19 mouse cellular contexts compared by ENCODE assay signal in the genomic region with DNA sequence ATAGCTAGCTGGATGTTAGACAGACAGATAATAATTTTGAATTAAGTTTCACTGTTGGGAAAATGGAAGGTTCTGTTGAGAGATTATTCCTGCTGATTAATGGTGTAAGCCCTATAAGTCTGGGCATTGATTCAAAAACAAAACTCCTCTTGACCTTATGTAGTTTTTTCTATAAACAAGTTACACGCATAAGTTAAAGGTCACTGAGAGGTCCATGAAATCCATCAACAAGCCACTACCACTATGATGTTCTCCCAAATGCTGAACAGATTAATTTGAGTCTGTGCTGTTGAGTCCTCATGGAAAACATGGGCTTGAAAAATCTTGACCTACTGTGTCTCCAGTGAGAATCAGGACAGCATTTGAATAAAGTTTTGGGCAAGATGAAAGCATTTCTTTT.
"Had no signal": no experiment of that assay in that cellular context is flagged by ENCODE, and none has a peak within 500 bp of the region (broad histone marks: within the 10 kb centered on the region; RNA-seq: fewer than 3 reads in every experiment).

No protein-coding gene starts in this region.

- H3K36me3 ChIP-seq: liver, embryonic 12.5 days; midbrain, embryonic 10.5 days; midbrain, embryonic 12.5 days; neural tube, embryonic 13.5 days; neural tube, embryonic 15.5 days had no signal

- H3K4me3 ChIP-seq: liver, embryonic 12.5 days; midbrain, embryonic 10.5 days; midbrain, embryonic 12.5 days; myocyte; neural tube, embryonic 13.5 days; neural tube, embryonic 15.5 days had no signal

- ATAC-seq: liver, embryonic 12.5 days; midbrain, embryonic 16.5 days had no signal

- DNase-seq: lung, adult 18-20 months; lung, postnatal 14 days; midbrain, embryonic 14.5 days; retina, postnatal 1 day; right cerebral cortex, adult 18-20 months; right cerebral cortex, postnatal 25 days; right cerebral cortex, postnatal 4 days; spleen, adult 18-20 months; thymus, adult 18-20 months; thymus, postnatal 14 days; thymus, postnatal 36 days had no signal

- H3K9me3 ChIP-seq: liver, embryonic 12.5 days; midbrain, embryonic 10.5 days; midbrain, embryonic 12.5 days; neural tube, embryonic 13.5 days; neural tube, embryonic 15.5 days had no signal

- H3K4me2 ChIP-seq: liver, embryonic 12.5 days; midbrain, embryonic 12.5 days; neural tube, embryonic 13.5 days; neural tube, embryonic 15.5 days had no signal

- H3K4me1 ChIP-seq: liver, embryonic 12.5 days; midbrain, embryonic 10.5 days; midbrain, embryonic 12.5 days had no signal

- H3K9ac ChIP-seq: liver, embryonic 12.5 days; liver, embryonic 14.5 days; midbrain, embryonic 12.5 days; neural tube, embryonic 13.5 days; neural tube, embryonic 15.5 days had no signal

- H3K27me3 ChIP-seq: liver, embryonic 12.5 days; midbrain, embryonic 12.5 days; neural tube, embryonic 13.5 days; neural tube, embryonic 15.5 days had no signal

- H3K27ac ChIP-seq: liver, embryonic 12.5 days; liver, embryonic 14.5 days; midbrain, embryonic 10.5 days; midbrain, embryonic 12.5 days; neural tube, embryonic 13.5 days; neural tube, embryonic 15.5 days had no signal
